In the genomic region with DNA sequence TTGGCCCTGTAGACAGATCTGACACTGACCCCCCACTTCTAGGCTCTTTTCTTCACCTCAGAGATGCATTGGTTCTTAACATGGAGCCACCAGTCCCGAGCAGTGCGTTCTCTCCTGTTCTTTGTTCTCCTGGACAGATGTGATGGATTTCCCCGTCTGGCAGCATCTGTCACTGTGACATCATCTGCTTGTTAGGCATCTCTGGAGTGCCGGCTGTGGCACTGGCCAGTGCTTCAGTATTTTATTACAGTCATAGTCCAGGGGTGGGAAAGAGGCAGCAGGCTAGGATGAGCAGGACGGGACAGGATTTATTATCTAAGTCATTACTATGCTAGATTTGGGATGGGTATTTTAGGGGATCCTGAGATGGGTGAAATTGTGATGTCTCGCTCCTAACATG, we compare ENCODE assay signal across 24 mouse cellular contexts. TPM values are rescaled to one million over a fixed set of nuclear protein-coding genes. Genes with fewer than 3 reads are reported as not detected.
DNase-seq lines count a peak whose midpoint lies in the region; ATAC-seq and TF ChIP-seq lines count a peak whose summit lies in the region.
"Had no signal": no experiment of that assay in that cellular context is flagged by ENCODE, and none has a peak within 500 bp of the region (broad histone marks: within the 10 kb centered on the region; RNA-seq: fewer than 3 reads in every experiment).

No protein-coding gene starts in this region.

- no peak overlapping the region for H3K4me3 ChIP-seq in layer of hippocampus, adult 2 months
- no peak overlapping the region for H3K4me3 ChIP-seq in hindbrain, embryonic 14.5 days (replicated peaks; ENCODE audit: low read length)
- H3K4me3 ChIP-seq: embryonic facial prominence, embryonic 10.5 days; forebrain, embryonic 13.5 days; heart, embryonic 12.5 days; hindbrain, embryonic 15.5 days; intestine, embryonic 15.5 days had no signal

- H3K9me3 ChIP-seq in hindbrain, embryonic 14.5 days (ENCODE audit: control insufficient read depth, low read length), result no peaks in the 10 kb centered on the region
- H3K9me3 ChIP-seq: hindbrain, embryonic 15.5 days; intestine, embryonic 15.5 days had no signal

- H3K27ac ChIP-seq in layer of hippocampus, adult 2 months, result peak overlapping the region; percentile 71
- H3K27ac ChIP-seq in hindbrain, embryonic 14.5 days, result peak overlapping the region; percentile 51; the same call in 1 of the 2 replicates
- H3K27ac ChIP-seq: embryonic facial prominence, embryonic 10.5 days; forebrain, embryonic 13.5 days; hindbrain, embryonic 15.5 days; intestine, embryonic 15.5 days had no signal

- no peaks in the 10 kb centered on the region for H3K4me1 ChIP-seq in hindbrain, embryonic 14.5 days (replicated peaks; ENCODE audit: control insufficient read depth, insufficient read depth, low read length)
- H3K4me1 ChIP-seq: embryonic facial prominence, embryonic 10.5 days; forebrain, embryonic 13.5 days; heart, embryonic 12.5 days; intestine, embryonic 15.5 days had no signal

- ATAC-seq in hindbrain, embryonic 14.5 days (ENCODE audit: low FRiP score), result no peak; the same call in 1 of the 2 replicates
- ATAC-seq: CD4-positive, CD25-positive, alpha-beta regulatory T cell, adult 4 months; forebrain, embryonic 13.5 days; forebrain, postnatal 0 days; intestine, embryonic 15.5 days had no signal

- no peak overlapping the region for H3K9ac ChIP-seq in hindbrain, embryonic 14.5 days
- H3K9ac ChIP-seq: forebrain, embryonic 13.5 days; forebrain, postnatal 0 days; heart, embryonic 12.5 days; hindbrain, embryonic 15.5 days; intestine, embryonic 15.5 days had no signal

- DNase-seq in embryo, embryonic 10 days (ENCODE audit: low spot score), result peak; percentile 43
- DNase-seq in embryo, embryonic 9.5 days (ENCODE audit: extremely low spot score), result no peak
- DNase-seq in layer of hippocampus, adult 2 months (ENCODE audit: low spot score in 2 of 2), result no peak
- DNase-seq in layer of hippocampus, postnatal 10 days (ENCODE audit: low spot score in 2 of 2), result no peak
- peak; percentile 16 for DNase-seq in MN1 (ENCODE audit: low spot score)
- DNase-seq in hindbrain, embryonic 14.5 days (ENCODE audit: low spot score), result no peak
- no peak for DNase-seq in lung, postnatal 14 days
- no peak for DNase-seq in adrenal gland, postnatal 36 days
- DNase-seq: adrenal gland, postnatal 14 days; B cell, adult 2 months; cerebellum, adult 2 months; cerebellum, postnatal 10 days; forebrain, postnatal 0 days; gastrocnemius, postnatal 25 days had no signal

- no peak overlapping the region for H3K4me2 ChIP-seq in hindbrain, embryonic 14.5 days (replicated peaks)
- H3K4me2 ChIP-seq: forebrain, embryonic 13.5 days; heart, embryonic 12.5 days; hindbrain, embryonic 15.5 days; intestine, embryonic 15.5 days had no signal

- WGBS in hindbrain, embryonic 14.5 days, result 35% methylated on average over 6 of the region's 6 CpGs

- TF ChIP-seq CTCF in layer of hippocampus, adult 2 months (conservative IDR thresholded peaks at IDR 0.05), result no peak

- no peaks in the 10 kb centered on the region for H3K27me3 ChIP-seq in hindbrain, embryonic 14.5 days (ENCODE audit: control insufficient read depth, insufficient read depth, low read length)
- H3K27me3 ChIP-seq: forebrain, embryonic 13.5 days; heart, embryonic 12.5 days; hindbrain, embryonic 15.5 days; intestine, embryonic 15.5 days had no signal

- H3K36me3 ChIP-seq in hindbrain, embryonic 14.5 days (replicated peaks; ENCODE audit: control insufficient read depth, insufficient read depth), result no peaks in the 10 kb centered on the region
- H3K36me3 ChIP-seq: embryonic facial prominence, embryonic 10.5 days; G1E; heart, embryonic 12.5 days; hindbrain, embryonic 15.5 days; intestine, embryonic 15.5 days had no signal

RNA-seq across cellular contexts. Expression of a gene that starts 31.9 kb away (rescaled TPM):
- total RNA-seq in layer of hippocampus, adult 2 months (2021), result 100 to 1,000 TPM; 117 to 127 TPM
- 10 to 100 TPM; 82.4 to 84.0 TPM for total RNA-seq in layer of hippocampus, postnatal 10 days (2021)
- polyA plus RNA-seq in hindbrain, embryonic 14.5 days (2014; fragmentation: Nextera tagmentation; extraction: Ambion mirVana), result 6.3 and 7.9 TPM in 2 replicates
- total RNA-seq in adrenal gland, postnatal 36 days (2021), result under 1 TPM; 0.76 to 0.95 TPM
- total RNA-seq: granulocyte monocyte progenitor cell, adult 5-6 weeks; heart, postnatal 25 days had no signal
- polyA plus RNA-seq: G1E; heart, embryonic 12.5 days; heart, embryonic 16.5 days had no signal

Comparison
In these comparisons a context has a peak if more than half of its experiments do, and no peak if none do; other contexts are left out.
1. DNase-seq: peak in embryo, embryonic 10 days (single experiment) and MN1 (single experiment); none in embryo, embryonic 9.5 days (single experiment), layer of hippocampus, adult 2 months (0 of 2), layer of hippocampus, postnatal 10 days (0 of 2), hindbrain, embryonic 14.5 days (single experiment), lung, postnatal 14 days (single experiment) and adrenal gland, postnatal 36 days (0 of 2).
2. RNA of a gene that starts 31.9 kb away (total RNA-seq): 117 to 127 TPM in layer of hippocampus, adult 2 months and 82.4 to 84.0 TPM in layer of hippocampus, postnatal 10 days; 0.76 to 0.95 TPM in adrenal gland, postnatal 36 days; every median in the first group is over 10 times any median in the second.